Mouse (Mus musculus) heart, postnatal 36 days (tissue): ENCODE results near the gene Sp7. TPM values are rescaled to one million over a fixed set of nuclear protein-coding genes. Genes with fewer than 3 reads are reported as not detected.
A peak's percentile ranks its signal among the peaks of the same experiment; 100 is the strongest.
"Not testable (repeated sequence)": the region's sequence is repeated elsewhere in the genome, so short reads cannot be mapped to it uniquely, and the experiment has no call there.

Source experiments
- DNase-seq, 2 experiments: peaks; one replicate each; pipeline ENCODE4 v3.0.0; 2021 to 2022
- intact Hi-C: fragments of 180-260 bp; cut with DNase I; formaldehyde crosslinking; loops from one replicate; pipeline ENCODE4 v1.15.1; 2025
- total RNA-seq, 2 experiments: library from RNA; stranded (reverse); gene quantifications; 2 replicates each; pipeline ENCODE4 v1.2.3; 2021

Sp7 gene
- total RNA-seq, 2 experiments from 2014 or later: not detected

DNA sequence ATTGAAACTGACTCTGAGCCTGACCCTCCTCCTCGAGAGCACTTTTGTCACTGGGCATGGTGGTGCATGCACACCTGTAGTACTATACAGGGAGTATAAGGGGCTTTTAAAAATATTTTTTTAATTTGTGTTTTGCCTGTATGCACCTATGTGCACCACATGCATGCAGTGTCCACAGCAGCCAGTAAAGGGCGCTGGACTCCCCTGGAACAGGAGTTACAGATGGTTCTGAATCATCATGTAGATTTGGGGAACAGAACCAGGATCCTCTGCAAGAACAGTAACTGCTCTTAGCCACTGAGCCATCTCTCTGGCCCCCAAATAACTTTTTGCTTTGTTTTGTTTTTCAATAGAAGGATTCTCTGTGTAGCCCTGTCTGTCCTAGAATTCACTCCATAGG lies 14.8 kb downstream of the Sp7 start:
- no peak for DNase-seq
- intact Hi-C loops: no loop called here

DNA sequence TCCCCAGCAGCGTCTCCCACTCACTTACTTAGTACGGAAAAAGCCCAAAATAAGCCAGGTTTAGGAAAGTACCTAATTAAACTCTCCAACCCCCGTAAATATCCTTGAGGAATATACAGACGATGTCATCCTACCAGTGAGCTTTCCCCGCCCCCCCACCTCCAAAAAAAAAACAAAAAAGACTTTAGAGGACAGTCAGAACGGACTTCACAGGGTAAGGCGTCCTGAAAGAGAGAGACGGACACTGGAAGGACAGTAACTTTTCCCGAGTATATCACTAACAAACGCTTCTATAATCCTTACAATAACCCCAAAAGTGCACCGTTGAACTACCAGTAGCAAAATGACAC lies 16.1 kb downstream of the Sp7 start:
- no peak for DNase-seq
- intact Hi-C loops: loop anchor here (2.0 kb wide), 1 partner anchor 26 kb away; no protein-coding TSS in a partner anchor

DNA sequence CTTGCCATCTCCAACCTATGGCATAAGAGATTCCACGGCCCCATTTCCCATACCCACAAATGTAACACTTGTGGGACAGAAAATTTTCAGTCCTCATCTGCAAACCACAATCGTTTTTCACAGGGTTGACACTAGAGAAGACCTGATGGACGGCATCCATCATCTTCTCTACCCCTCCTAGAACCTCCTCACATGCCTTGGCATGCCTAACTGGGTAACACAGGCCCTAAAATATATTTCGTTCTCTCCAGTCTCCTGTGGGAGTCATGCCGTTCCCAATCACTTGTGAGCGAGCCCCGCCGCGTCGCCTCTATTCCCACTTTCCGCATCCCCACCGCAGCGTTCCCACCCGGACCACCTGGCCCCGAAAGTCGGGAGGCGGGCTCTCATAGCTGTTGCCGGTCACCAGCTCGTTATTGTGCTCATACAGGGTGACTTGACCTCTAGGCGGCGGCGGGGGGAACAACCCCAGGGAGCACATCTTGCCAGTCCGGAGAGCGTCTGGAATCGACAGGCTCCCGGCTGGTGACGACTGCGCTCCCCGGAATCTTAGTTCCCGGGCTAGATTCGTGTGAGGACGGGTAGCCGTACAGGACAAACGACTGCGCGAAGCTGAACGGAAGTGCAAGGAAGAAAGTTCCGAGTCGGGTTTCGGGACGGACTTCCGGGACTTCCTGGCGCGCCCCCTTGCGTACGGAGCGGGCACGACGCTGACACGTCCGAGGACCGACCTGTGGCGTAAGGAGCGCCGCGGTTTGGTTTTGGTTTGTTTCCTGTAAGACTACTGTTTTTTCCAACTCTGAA lies 16.6 kb downstream of the Sp7 start, which contains the start of gene Aaas:
TSS of gene Aaas (minus strand) at position 634 of the 804 bp plus-strand sequence.
- intact Hi-C loops: loop anchor here (2.0 kb wide), 1 partner anchor 26 kb away; no protein-coding TSS in a partner anchor

DNA sequence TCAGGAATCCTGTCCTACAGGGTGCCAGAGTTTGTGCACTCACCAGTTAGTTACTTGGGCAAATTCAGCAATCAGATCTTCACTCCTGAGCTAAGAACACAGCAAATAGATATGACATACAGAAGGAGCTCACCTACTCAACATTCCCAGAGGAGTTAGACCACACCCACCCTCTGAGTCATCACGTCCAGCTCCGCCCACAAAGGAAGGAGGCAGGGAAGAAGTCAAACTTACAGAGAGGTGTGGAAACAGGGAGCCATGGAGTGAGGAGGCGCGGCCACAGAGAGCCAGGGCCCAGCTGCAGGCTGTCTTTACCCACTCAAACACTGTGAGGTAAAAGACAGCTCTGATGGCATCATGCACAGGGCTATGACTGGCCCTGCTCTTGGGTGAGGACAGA lies 20.5 kb downstream of the Sp7 start:
- intact Hi-C loops: no loop called here
- no peak for DNase-seq

More for the DNA sequence above, 16.6 kb downstream of the Sp7 start, which contains the start of gene Aaas:
- DNase-seq: peak; percentile 95 to 97

- no peak for DNase-seq
- intact Hi-C loops: loop anchor here (5.0 kb wide), 2 partner anchors 78 to 93 kb away; no protein-coding TSS in a partner anchor
These were observed 22.5 kb downstream of the Sp7 start for GRCm38 (mm10) chr15:102344490-102344889.

- intact Hi-C loops: loop anchor here (5.0 kb wide), 2 partner anchors 81 to 96 kb away; no protein-coding TSS in a partner anchor
- peak; percentile 53 to 65 for DNase-seq
These were observed 25.4 kb downstream of the Sp7 start for GRCm38 (mm10) chr15:102341580-102341979.

- DNase-seq: no peak
- intact Hi-C loops: loop anchor here (5.0 kb wide), 2 partner anchors 83 to 98 kb away; no protein-coding TSS in a partner anchor
These were observed 27.4 kb downstream of the Sp7 start for GRCm38 (mm10) chr15:102339612-102340011.

DNA sequence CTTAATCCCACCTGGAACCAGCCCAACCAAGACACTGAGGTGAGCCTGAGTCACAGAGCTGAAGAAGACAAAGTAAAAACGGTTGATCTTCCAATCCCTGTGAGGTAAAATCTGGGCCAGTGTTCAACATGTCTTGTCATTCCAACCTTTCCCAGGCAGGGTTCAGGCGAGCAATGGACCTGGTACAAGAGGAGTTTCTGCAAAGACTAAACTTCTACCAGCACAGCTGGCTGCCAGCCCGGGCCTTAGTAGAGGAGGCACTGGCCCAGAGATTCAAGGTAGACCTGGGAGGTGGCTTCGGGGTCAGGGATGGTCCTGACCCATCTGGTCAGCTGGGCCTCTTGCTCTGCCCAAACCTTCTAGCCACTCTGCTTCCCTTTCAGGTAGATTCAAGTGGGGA lies 30.0 kb downstream of the Sp7 start:
- intact Hi-C loops: no loop called here
- DNase-seq: no peak

GRCm38 (mm10) chr15:102335925-102336324 lies 31.1 kb downstream of the Sp7 start:
- intact Hi-C loops, DNase-seq: not testable (repeated sequence)

GRCm38 (mm10) chr15:102335254-102335653 lies 31.7 kb downstream of the Sp7 start:
- intact Hi-C loops: no loop called here
- DNase-seq: no peak

GRCm38 (mm10) chr15:102331610-102332015 lies 35.4 kb downstream of the Sp7 start, which contains the start of gene Myg1:
Myg1 (plus strand) TSS chr15:102331709.
- intact Hi-C loops: no loop called here
- DNase-seq: peak; percentile 77 to 83

GRCm38 (mm10) chr15:102326892-102327291 lies 40.1 kb downstream of the Sp7 start:
- intact Hi-C loops: no loop called here
- DNase-seq: no peak

DNA sequence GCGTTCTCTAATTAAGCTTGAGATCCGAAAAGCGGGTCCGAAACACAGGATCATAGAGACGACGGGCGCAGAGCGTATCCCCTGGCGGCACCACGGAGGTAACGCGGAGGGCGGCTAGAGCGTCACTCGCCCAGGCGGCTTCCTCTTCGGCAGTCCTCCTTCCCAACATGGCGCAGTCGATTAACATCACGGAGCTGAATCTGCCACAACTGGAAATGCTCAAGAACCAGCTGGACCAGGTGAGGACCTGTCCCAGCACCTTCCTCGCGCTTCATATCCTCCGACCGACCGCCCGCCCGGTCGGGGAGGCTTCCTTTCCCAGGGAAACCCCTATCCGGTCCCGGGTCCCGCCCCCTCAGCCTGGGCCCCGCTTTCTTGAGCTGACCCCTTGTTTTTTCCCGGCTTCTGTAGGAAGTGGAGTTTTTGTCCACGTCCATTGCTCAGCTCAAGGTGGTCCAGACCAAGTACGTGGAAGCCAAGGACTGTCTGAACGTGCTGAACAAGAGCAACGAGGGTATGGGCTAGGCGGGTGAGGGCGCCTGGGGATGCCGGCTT lies 40.9 kb downstream of the Sp7 start, which contains the start of gene Pfdn5:
TSS of gene Pfdn5 (plus strand) at position 95 of the 555 bp plus-strand sequence.
- intact Hi-C loops: no loop called here
- DNase-seq: peak; percentile 86 to 90

GRCm38 (mm10) chr15:102324654-102325473 lies 42.1 kb downstream of the Sp7 start:
- DNase-seq: peak; percentile 15 to 34
- intact Hi-C loops: no loop called here

GRCm38 (mm10) chr15:102316263-102316662 lies 50.7 kb downstream of the Sp7 start:
- peak; percentile 76 to 78 for DNase-seq
- intact Hi-C loops: loop anchor here (1.0 to 2.0 kb wide), 3 partner anchors 28 to 137 kb away; no protein-coding TSS in a partner anchor

GRCm38 (mm10) chr15:102315292-102315691 lies 51.7 kb downstream of the Sp7 start:
- intact Hi-C loops: no loop called here
- peak; percentile 50 to 53 for DNase-seq

DNA sequence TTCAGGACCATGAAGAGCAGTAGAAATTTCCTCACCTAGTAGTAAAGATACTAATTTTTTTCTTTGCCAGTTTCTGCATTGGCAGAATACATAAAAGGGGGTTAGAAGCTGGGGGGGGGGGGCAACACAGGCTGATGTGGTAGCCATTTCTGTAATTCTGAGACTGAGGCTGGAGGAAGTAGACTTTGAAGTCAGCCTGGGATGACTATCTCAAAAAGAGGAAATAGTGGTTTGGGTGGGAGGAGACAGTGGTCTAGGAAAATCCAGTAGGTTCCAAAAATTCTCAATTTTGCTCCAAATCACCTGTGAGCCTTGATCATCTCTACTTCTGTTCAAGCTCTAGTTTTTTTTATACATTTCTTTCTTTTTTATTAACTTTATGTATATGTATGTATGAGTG lies 55.5 kb downstream of the Sp7 start:
- DNase-seq: no peak
- intact Hi-C loops: no loop called here

DNA sequence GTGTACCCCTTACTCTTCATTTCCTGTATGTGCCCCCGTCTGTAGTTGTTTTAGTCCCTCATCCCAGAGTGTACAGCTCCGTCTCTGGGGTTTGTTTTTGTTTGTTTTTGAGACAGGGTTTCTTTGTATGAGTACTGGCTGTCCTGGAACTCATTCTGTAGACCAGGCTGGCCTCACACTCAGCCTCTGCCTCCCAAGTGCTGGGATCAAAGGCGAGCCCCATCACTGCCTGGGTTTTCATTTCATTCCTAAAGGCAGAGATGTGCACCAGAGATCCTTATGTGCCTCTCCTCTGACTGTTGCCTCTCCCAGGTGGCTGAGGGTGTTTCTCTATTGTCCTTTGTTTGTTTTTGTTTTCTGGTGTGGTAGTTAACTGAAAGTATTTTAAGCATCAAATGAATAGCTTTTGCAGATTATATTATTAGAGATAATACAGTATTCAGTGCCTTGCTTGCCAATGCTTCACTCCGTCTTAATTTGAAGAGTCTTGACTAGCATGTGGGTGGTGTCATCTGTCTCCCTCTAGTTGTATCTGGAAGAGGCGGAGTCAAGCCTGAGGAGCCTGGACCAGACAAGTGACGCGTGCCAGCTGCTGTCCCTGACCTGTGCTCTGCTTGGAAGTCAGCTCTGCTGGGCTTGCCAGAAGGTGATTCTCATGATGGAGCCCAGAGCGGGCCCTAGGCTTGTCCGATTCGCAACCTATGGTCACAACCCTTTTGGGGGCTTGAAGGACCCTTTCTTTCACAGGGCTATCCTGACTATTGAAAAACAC lies 56.7 kb downstream of the Sp7 start:
- intact Hi-C loops: no loop called here
- peak; percentile 67 for DNase-seq

DNA sequence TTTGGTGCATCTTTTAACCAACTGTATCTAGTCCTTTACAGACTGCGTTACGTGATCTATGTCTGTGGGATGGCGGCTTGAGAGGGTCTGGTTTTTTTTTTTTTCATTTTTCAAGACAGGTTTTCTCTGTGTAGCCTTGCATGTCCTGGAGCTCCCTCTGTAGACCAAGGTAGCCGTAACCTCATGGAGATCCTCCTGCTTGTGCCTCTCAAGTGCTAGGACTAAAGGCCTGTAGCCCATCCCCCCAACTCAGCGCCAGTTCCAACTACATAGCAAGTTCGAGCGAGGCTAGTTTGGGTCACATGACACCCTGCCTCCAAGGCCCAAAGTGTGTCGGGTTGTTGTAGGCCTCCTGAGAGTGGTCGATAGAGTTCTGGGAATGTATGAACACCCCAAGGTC lies 58.3 kb downstream of the Sp7 start:
- intact Hi-C loops: no loop called here
- DNase-seq: no peak
